Mouse (Mus musculus) effector memory CD4-positive, alpha-beta T cell, adult 7 months (primary cell): ENCODE data around the gene Dnaja2. TPM values are rescaled to one million over a fixed set of nuclear protein-coding genes. Genes with fewer than 3 reads are reported as not detected.

Experiments
- polyA plus RNA-seq: library from polyadenylated mRNA; unstranded; fragments of 100-300 nt; shearing (Covaris generic); gene quantifications from one replicate; pipeline ENCODE4 v1.2.1, GENCODE M21; 2017

Gene Dnaja2
- polyA plus RNA-seq = 266 TPM

GRCm38 (mm10) chr8:85555181-85556145 is at the start of gene Dnaja2:
Gene Dnaja2, minus strand, starts transcription at chr8:85555344.

GRCm38 (mm10) chr8:85492125-85492875 is 62.8 kb downstream of the Dnaja2 start, which contains the start of gene Gpt2:
Gene Gpt2, plus strand, starts transcription at chr8:85492576.

Other genes starting within 250 kb of the Dnaja2 start
- not detected for gene Mylk3, start 169.0 kb downstream of the Dnaja2 start, polyA plus RNA-seq
- gene 4921524J17Rik, start 122.5 kb downstream of the Dnaja2 start, polyA plus RNA-seq = 25.7 TPM
- 0.63 TPM for gene Gpt2, start 62.8 kb downstream of the Dnaja2 start, polyA plus RNA-seq
- gene Neto2, start 145.6 kb upstream of the Dnaja2 start, polyA plus RNA-seq = 2.9 TPM